Mouse (Mus musculus) heart, postnatal 10 days (tissue): Measurements from ENCODE around the gene Tnik. TPM values are rescaled to one million over a fixed set of nuclear protein-coding genes. Genes with fewer than 3 reads are reported as not detected.

Experiments used
- DNase-seq, 2 experiments: peaks; one replicate each; pipeline ENCODE4 v3.0.0; 2021
- intact Hi-C: fragments of 180-260 bp; cut with DNase I; formaldehyde crosslinking; loops from one replicate; pipeline ENCODE4 v1.15.1; 2025
- total RNA-seq, 2 experiments: library from RNA; stranded (reverse); gene quantifications; 2 replicates each; pipeline ENCODE4 v1.2.3; 2021

The Tnik gene
- 10 to 100 TPM; 27.5 to 36.7 TPM for total RNA-seq

DNA sequence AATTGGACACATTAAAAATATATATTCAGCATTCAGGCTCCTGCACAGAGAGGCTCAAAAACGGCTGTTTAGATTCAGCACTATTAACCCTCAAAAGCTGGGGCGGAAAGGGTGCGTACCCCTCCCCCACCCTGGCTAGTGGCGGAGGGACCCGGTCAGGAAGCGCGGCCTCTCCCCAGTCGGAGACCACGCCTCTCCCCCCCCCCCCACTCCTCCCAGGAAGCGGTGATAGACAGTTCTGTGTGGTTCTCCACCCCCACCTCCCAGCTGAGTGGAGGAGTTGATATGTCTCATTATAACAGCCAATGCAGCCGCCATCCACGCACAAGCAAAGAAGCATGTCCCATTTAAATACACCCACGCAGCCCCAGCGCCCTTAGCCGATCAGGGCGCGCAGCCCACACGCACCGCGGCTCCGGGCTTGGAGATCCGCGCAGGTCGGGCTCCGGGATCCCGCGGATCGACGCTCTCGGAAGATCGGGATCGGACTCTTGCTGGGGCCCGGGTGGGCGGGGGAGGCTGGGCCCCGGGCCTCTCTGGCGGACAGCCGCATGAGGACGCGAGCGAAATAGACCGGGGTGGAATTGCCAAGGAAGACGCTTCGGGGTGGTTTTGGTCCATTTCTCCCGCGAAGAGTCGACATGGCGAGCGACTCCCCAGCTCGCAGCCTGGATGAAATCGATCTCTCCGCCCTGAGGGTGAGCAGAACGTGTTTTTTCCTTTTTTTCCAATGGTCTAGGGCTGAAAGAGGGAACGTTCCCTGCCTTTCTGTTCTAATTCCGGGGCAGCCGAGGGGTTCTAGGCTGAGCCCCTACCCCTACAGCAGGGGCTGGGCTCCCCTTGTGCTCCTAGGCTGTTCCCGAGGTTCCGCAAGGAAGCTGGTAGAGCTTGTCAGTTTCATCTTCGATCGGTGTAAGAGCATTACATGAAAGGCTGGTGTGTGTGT is at the start of gene Tnik:
Gene Tnik, plus strand, starts transcription at position 213 of the 946 bp plus-strand sequence.
- peak; percentile 80 to 81 for DNase-seq
- intact Hi-C loops = loop anchor here (5.0 kb wide), 3 partner anchors 96 to 289 kb away; no protein-coding TSS in a partner anchor

DNA sequence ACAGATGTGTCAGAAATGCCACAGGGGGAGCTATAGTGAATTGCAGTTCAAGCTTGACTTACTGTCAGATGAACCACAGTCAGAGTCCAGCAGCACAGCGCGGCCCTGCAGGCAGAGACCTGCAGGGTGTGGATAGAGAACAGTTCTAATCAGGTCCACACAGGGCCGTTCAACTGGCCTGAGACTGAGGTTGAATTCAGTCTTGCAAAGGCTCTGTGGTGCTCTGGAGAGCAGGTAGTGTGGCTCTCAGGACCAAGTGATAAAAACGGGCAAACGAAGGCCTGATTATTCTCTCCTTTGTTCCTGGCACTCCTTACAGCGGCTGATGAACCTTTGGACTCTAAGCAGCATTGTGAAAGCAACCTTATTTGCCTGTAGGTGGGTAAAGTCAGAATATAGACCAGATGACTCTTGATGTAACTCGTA is 48.1 kb upstream of the Tnik start:
- intact Hi-C loops = no loop called here
- DNase-seq = no peak

GRCm38 (mm10) chr3:28217001-28217400 is 46.0 kb upstream of the Tnik start:
- intact Hi-C loops = no loop called here
- no peak for DNase-seq

GRCm38 (mm10) chr3:28219533-28219932 is 43.5 kb upstream of the Tnik start:
- peak in 1 of 2 experiments; percentile 9 for DNase-seq

DNA sequence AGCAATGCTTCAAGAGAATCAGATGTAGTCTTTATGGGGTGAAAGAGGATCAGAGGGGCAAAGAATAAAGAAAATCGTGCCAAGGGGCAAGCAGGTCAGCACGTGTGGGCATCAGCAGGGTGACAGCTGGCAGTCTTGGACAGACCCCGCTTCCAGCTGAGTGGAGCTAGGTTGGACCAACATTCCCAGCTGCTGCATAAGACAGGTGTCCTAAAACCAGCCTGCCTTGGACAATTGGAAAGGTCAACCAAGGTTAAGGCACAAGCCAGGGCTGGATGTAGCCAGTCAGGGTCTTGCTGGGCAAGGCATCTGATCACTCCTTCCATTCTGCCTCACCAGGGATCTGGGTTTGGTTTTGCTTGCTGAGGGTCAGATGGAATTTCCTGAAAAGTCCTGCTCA is 43.0 kb upstream of the Tnik start:
- intact Hi-C loops = no loop called here
- DNase-seq = no peak

More at GRCm38 (mm10) chr3:28219533-28219932, 43.5 kb upstream of the Tnik start:
- intact Hi-C loops = no loop called here

DNA sequence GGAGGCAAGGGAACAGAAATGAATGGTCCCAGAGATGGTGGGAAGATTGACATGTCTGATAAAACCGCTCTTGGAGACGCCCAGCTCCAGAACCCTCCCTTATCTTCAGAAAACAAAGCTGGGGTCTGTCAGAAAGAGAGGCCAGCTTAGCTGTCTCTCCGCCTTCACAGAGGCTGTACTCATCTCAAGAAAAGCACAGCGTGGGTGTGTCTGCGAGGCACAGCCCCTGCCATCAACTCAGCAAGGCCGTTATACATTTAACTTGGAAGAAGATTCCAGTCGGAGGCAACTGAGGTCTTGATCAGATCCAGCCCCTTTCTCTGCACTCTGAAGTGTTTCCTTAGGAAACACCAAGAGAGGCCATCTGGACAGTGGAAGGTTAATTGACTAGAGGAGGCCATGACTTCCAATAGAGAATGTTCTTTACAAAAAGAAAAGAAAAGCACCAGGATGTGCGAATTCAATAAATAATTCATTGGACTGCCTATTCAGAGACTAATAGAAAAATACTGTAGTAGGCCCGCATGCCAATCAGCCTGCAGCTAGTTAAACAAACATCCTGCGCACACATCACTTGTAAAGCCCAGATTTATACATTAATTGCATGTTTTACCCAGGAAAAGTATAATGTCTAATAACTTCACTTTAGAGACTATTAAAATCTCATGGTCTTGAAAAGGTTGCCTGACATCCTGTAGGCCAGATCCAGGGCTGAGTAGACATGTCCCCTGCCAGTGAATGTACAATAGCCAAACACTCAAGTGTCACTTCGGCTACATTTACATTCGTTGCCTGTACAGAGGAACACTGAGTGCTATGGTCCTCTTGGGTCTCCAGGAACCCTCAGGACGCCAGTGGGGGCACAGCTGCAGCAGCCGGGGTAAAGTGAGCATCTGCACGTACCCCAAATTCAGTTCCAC is 38.3 kb upstream of the Tnik start:
- no peak for DNase-seq
- intact Hi-C loops = no loop called here

- intact Hi-C loops = no loop called here
- DNase-seq = peak; percentile 5 to 7
Observed at GRCm38 (mm10) chr3:28225357-28225905, 37.6 kb upstream of the Tnik start.

GRCm38 (mm10) chr3:28226181-28226580 is 36.8 kb upstream of the Tnik start:
- intact Hi-C loops = no loop called here
- DNase-seq = no peak

DNA sequence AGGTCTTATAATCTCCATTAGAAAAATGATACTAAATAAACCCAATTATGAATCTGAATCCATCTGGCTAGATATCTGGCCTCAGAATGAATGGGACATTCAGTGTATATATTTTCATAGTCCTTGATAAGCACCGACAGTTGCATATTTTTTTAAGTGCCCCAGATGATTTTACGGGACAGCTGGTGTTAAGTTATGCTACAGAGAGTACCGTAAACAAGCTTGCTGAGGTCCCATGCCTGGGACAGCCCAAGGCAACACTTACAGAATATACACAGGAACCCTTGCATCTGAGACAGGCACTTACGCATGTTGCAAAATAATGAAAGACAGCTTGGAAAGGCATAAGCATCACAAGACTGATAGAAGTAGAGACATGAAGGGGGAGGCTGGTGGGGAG is 34.1 kb upstream of the Tnik start:
- no peak for DNase-seq
- intact Hi-C loops = no loop called here

DNA sequence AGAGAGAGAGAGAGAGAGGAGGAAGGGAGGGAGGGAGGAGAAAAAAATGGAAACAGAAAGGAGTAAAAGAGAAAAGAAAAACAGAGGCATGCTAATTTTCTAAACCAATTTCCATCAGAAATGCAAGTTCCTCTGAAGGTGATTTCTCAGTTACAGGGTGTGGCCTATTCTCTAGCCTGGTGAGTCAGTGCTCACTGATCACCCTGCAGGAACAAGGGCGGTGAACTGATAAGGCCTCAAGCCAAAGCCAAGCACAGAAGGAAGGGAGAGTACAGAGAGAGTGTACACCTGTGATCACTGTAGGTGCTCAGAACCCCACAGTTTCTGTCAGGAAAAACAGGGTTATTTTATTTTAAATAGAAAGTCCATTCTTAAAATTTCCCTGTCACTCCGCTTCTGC is 33.5 kb upstream of the Tnik start:
- intact Hi-C loops = no loop called here
- DNase-seq = peak in 1 of 2 experiments; percentile 5

DNA sequence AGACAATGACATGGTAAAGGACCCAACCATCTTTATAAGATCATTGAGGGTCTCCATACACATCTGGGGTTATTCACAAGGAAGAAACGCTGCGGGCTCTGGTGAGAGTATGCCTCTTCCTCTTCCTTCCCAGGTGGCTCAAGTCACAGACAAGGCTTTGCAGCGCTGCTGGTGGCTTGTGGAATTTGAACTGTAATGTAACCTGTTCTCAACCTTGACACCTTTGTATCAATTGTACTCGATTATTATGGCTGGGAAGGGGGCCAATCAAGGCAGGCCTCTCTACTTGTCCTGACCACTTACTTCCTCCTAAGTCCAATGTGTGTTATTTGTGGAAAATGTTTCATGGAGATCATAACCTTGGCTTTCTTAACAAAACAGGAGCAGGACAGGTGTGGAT is 30.1 kb upstream of the Tnik start:
- intact Hi-C loops = no loop called here

GRCm38 (mm10) chr3:28234179-28234578 is 28.8 kb upstream of the Tnik start:
- DNase-seq = no peak
- intact Hi-C loops = no loop called here

More for the DNA sequence above, 30.1 kb upstream of the Tnik start:
- no peak for DNase-seq

GRCm38 (mm10) chr3:28236689-28237088 is 26.3 kb upstream of the Tnik start:
- intact Hi-C loops = no loop called here
- no peak for DNase-seq

DNA sequence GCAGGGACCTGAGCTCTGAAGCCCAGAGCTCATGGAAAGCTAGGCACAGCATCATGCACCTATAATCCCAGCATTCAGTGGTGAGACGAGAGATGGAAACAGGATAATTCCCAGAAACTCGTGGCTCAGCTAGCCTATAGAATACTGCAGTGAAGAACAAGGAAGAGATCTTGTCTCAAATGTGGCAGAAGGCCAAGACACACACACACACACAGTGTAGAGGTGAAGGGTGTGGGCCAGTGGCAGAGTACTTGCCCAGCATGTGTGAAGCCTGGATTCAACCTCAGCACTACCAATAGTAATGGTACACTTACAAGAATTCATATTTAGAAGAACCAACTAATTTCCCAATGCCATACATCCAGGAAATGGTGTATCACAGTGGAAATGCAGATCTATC is 24.9 kb upstream of the Tnik start:
- intact Hi-C loops = no loop called here
- no peak for DNase-seq

DNA sequence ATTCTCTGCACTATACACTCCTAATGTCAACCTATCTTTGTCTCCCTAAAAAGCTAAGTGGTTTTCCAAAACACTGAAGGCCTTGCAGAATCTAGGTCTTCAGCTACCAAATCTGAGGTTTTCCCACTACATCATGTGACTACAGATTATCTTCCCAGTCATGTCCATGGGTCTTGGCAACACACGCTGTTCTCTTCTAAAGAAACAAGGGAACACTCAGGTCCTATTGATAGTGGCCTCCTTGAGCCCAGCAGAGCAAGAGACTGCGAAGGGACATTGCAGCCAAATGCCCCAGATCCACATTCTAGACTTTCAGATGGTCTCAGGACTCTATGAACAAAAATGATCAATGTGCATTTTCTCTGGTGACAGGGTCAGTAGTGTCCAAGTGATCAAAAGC is 20.5 kb upstream of the Tnik start:
- DNase-seq = no peak
- intact Hi-C loops = no loop called here

GRCm38 (mm10) chr3:28244244-28244890 is 18.6 kb upstream of the Tnik start:
- intact Hi-C loops = no loop called here
- no peak for DNase-seq

GRCm38 (mm10) chr3:28248255-28248957 is 14.6 kb upstream of the Tnik start:
- intact Hi-C loops = no loop called here
- DNase-seq = no peak

GRCm38 (mm10) chr3:28255711-28256110 is 7.3 kb upstream of the Tnik start:
- intact Hi-C loops = no loop called here
- no peak for DNase-seq

- intact Hi-C loops = loop anchor here (5.0 kb wide), 3 partner anchors 95 to 290 kb away; no protein-coding TSS in a partner anchor
- DNase-seq = peak; percentile 76 to 77
Observed at GRCm38 (mm10) chr3:28262371-28263001, 528 bp upstream of the Tnik start.
